Mouse (Mus musculus) megakaryocyte, embryonic 14.5 days (primary cell): ENCODE data around the gene Zswim1.

Experiments
- FLI1 ChIP-seq: IDR thresholded peaks from 2 replicates; pipeline ENCODE4 v1.6.1; 2012; ENCODE audit warnings: low read length, inconsistent platforms, mixed read lengths
- GATA1 ChIP-seq: IDR thresholded peaks from 3 replicates; pipeline ENCODE4 v1.6.1; 2012; ENCODE audit warnings: mixed read lengths, low read length, inconsistent platforms, borderline replicate concordance

DNA sequence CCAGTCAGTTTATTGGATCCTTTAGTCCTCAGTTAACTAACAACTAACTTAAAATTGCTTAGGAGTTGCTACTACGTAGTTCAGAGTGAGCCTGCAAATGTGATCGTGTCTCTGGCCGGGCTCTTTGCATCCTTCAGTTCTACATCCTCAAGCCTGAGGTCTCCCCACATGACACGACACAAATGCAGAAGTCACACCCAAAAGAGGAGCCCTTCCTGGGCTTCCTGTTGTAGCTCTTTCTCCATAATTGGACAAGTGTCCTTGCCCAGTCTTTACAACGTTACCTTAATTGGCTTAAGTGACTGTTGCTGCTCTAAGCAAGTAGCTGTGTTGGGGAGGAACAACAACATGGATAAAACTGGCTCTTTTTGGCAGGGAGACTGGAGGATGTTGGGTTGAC is 7.1 kb upstream of the Zswim1 start:
- TF ChIP-seq FLI1 (no peak), GATA1 (no peak)
